Mouse (Mus musculus): Measurements from ENCODE around the gene Clip4. TPM values are rescaled to one million over a fixed set of nuclear protein-coding genes. Genes with fewer than 3 reads are reported as not detected.
"Not testable (repeated sequence)": the region's sequence is repeated elsewhere in the genome, so short reads cannot be mapped to it uniquely, and the experiment has no call there.

Gene Clip4
- polyA plus RNA-seq (2012; rRNA removed) = 16.7 and 18.0 TPM in 2 replicates

DNA sequence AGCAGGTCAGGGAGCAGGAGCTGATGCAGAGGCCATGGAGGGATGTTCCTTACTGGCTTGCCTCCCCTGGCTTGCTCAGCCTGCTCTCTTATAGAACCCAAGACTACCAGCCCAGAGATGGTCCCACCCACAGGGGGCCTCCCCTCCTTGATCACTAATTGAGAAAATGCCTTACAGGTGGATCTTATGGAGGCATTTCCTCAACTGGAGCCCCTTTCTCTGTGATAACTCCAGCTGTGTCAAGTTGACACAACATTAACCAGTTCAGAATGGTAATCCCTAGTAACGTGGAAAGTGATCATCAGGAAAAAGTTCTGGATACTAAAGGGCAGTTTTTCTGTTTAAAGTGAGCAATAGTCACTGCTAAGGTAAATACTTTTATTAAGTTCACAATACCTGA is at the start of gene Clip4:
Gene Clip4 (plus strand): TSS at position 301 of the 400 bp plus-strand sequence.
- DNase-seq (ENCODE audit: low read depth) = not testable (repeated sequence)

DNA sequence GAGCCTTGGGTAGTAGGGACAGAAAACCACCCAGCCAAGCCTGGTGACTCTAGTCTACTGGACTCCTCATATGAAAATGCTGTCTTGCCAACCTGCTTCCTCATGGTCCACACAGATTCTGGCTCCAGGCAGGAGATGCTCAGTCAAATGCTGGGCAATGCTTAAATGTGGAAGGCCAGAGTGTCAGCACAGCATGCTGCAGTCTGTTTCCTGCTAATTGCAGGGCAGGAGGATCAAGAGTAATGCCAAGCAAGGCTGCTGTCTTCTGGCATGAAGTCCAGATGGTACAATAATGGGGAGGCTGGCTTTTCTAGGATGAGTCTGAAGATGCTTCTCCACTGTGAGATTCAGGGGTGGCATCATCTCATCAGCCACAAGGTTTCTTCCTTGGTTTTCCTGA is 47.8 kb upstream of the Clip4 start:
- no peak for DNase-seq (ENCODE audit: low read depth)
- no peak for TF ChIP-seq CTCF (IDR thresholded peaks at IDR 0.05; ENCODE audit: borderline replicate concordance, extremely low read depth, insufficient read depth, insufficient read length)
- no peak for TF ChIP-seq POLR2A (IDR thresholded peaks at IDR 0.05; ENCODE audit: borderline replicate concordance, extremely low read depth, insufficient read depth, insufficient read length, poor library complexity, severe bottlenecking)

DNA sequence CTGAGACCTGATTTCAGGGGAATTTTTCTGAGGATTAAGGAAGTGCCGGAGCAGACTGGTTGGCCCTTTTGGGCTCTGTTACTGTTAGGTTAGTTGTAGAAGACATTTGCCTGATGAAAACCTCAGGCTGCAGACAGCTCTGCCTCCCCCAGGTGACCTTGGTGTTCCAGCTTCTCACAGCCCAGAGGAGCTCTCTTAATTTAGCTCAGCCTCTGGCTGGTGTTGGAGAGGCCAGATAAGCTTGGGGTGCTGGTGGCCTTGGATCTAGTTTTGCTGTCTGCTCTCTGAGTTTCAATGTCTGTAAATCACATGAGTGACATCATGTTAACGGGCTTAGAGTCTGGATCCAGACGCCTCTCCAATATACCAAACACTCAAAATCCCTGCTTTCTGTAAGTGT is 47.3 kb upstream of the Clip4 start:
- DNase-seq (ENCODE audit: low read depth) = no peak
- TF ChIP-seq POLR2A (IDR thresholded peaks at IDR 0.05; ENCODE audit: borderline replicate concordance, extremely low read depth, insufficient read depth, insufficient read length, poor library complexity, severe bottlenecking) (no peak), CTCF (IDR thresholded peaks at IDR 0.05; ENCODE audit: borderline replicate concordance, extremely low read depth, insufficient read depth, insufficient read length) (no peak)

DNA sequence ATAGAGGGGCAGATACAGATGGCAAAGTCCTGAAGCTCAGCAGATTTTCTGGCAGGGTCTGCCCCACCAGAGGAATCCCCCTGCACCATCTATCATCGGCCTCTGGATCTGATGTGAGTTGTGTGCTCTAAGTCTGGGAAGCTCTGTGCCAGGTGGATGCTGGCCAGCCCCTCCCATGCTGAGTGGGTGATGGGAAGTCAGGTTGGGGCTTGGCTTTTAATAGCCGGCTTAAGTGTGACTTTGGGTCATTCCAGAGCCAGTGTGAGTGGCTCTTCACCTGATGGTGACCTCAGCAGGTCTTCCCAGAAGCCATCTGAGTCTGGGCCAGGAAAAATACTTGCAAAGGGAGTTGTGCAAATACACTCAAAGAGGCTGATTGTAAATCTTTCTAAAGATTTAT is 37.6 kb upstream of the Clip4 start:
- DNase-seq (ENCODE audit: low read depth) = no peak
- TF ChIP-seq CTCF (IDR thresholded peaks at IDR 0.05; ENCODE audit: borderline replicate concordance, extremely low read depth, insufficient read depth, insufficient read length) (no peak), POLR2A (IDR thresholded peaks at IDR 0.05; ENCODE audit: borderline replicate concordance, extremely low read depth, insufficient read depth, insufficient read length, poor library complexity, severe bottlenecking) (no peak)

DNA sequence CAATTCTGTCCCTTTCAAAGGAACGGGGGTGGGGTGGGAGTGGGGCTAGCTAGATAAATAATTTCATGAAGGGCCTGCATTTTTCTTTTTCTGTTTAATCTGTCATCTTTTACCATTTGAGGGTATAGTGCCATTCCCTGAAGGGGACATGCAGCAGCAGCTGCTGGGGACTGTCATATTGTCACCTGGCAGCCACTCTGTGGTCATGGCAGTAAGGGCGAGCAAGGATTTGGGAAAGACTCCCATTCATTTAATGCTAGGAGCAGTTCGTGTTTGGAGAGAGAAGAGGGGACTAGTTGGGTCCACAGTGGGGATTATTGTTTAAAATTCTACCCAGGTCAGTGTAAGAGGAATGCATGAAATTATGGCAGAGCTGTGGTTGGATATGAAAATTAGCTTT is 31.8 kb upstream of the Clip4 start:
- no peak for DNase-seq (ENCODE audit: low read depth)
- TF ChIP-seq CTCF (IDR thresholded peaks at IDR 0.05; ENCODE audit: borderline replicate concordance, extremely low read depth, insufficient read depth, insufficient read length) (no peak), POLR2A (IDR thresholded peaks at IDR 0.05; ENCODE audit: borderline replicate concordance, extremely low read depth, insufficient read depth, insufficient read length, poor library complexity, severe bottlenecking) (no peak)

DNA sequence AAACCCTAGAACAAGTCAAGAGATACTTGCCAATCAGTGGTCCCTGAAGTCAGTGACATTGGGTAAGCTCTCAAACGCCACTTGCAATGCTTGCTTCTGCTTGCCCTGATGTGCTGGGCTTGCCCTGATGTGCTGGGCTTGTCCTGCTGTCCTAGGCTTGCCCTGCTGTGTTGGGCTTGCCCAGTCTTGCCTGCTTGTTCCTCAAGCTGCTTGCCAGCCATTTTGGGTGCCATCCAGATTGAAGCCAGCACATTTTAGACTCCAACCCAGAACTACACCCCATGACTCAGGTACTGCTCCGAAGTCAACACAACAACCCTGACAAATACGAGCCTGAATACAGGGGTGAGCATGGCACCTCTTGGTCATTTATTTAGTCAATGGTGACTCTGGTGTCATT is 26.1 kb upstream of the Clip4 start:
- TF ChIP-seq POLR2A (IDR thresholded peaks at IDR 0.05; ENCODE audit: borderline replicate concordance, extremely low read depth, insufficient read depth, insufficient read length, poor library complexity, severe bottlenecking) (no peak), CTCF (IDR thresholded peaks at IDR 0.05; ENCODE audit: borderline replicate concordance, extremely low read depth, insufficient read depth, insufficient read length) (no peak)
- DNase-seq (ENCODE audit: low read depth) = no peak

DNA sequence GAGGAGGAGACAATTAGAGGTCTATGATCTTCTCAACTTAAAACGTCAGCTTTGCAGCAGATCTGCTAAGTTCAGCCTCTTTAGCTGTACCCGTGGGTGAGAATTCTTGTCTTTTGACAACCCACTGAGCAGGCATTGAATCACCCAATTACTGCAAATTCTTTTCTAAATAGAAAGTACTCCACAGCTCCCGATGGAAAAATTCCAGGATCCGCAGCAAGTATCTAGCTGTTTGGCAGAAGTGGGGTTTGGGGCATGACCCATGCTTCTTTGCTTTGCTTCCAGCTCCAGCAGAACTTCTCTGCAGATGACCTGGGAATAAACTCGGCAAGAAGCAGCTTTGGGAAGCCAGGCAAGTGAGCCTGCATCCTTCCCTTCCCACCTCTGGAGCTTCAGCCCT is 25.3 kb upstream of the Clip4 start:
- peak; percentile 63 for DNase-seq (ENCODE audit: low read depth)
- TF ChIP-seq CTCF (IDR thresholded peaks at IDR 0.05; ENCODE audit: borderline replicate concordance, extremely low read depth, insufficient read depth, insufficient read length) (no peak), POLR2A (IDR thresholded peaks at IDR 0.05; ENCODE audit: borderline replicate concordance, extremely low read depth, insufficient read depth, insufficient read length, poor library complexity, severe bottlenecking) (no peak)

DNA sequence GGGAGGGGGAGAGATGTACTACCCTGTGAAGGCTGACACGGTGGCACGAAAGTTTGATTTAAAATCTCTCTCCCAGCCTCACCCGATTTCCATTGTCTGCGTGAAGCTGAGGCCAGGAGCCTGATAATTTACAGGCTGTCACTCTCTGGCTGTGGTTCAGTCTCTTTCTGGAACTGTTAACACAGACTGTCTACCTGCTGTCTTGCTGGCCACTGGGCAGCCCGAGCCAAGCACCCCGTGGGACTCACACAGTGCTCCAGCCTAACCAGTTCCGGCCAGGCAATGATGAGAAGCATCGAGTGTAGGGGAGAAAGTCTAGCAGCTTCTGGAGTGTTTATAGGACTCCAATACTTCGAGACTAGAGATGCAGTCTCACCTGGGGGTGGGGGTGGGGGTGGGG is 22.2 kb upstream of the Clip4 start:
- no peak for DNase-seq (ENCODE audit: low read depth)
- no peak for TF ChIP-seq CTCF (IDR thresholded peaks at IDR 0.05; ENCODE audit: borderline replicate concordance, extremely low read depth, insufficient read depth, insufficient read length)
- no peak for TF ChIP-seq POLR2A (IDR thresholded peaks at IDR 0.05; ENCODE audit: borderline replicate concordance, extremely low read depth, insufficient read depth, insufficient read length, poor library complexity, severe bottlenecking)

- no peak for TF ChIP-seq CTCF (IDR thresholded peaks at IDR 0.05; ENCODE audit: borderline replicate concordance, extremely low read depth, insufficient read depth, insufficient read length)
- no peak for TF ChIP-seq POLR2A (IDR thresholded peaks at IDR 0.05; ENCODE audit: borderline replicate concordance, extremely low read depth, insufficient read depth, insufficient read length, poor library complexity, severe bottlenecking)
- DNase-seq (ENCODE audit: low read depth) = no peak
Observed at GRCm38 (mm10) chr17:71747561-71747960, 20.7 kb upstream of the Clip4 start.

DNA sequence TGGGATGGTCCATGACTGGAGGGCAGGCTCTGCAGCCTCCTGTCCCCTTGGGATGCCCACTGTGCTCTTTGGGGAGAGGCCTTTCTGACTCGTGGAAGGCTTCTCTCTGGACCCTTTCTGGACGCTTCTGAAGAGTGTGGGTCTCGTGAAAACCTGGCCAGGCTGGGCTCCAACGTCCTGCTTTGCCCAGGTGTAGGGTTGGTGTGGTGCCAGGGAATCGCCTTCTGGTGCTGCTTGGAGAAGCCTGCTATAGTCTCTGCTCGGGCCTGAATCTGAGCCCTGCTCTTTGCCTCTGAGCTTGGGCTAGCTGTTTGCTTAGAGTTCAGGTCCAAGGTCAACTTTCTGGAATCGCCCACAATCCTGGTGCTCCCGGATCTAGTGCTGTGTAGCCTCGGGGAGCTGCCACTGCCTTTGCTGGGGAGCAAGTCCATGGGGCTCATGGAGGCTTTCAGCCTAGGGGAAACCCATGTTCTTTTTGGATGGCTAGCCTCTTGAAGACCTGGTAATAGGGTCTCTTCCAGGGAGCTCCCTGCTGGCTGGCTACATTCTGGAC is 18.6 kb upstream of the Clip4 start:
- DNase-seq (ENCODE audit: low read depth) = no peak
- no peak for TF ChIP-seq CTCF (IDR thresholded peaks at IDR 0.05; ENCODE audit: borderline replicate concordance, extremely low read depth, insufficient read depth, insufficient read length)
- TF ChIP-seq POLR2A (IDR thresholded peaks at IDR 0.05; ENCODE audit: borderline replicate concordance, extremely low read depth, insufficient read depth, insufficient read length, poor library complexity, severe bottlenecking) = no peak

- no peak for DNase-seq (ENCODE audit: low read depth)
- TF ChIP-seq POLR2A (IDR thresholded peaks at IDR 0.05; ENCODE audit: borderline replicate concordance, extremely low read depth, insufficient read depth, insufficient read length, poor library complexity, severe bottlenecking) = no peak
Observed at GRCm38 (mm10) chr17:71752831-71753230, 15.4 kb upstream of the Clip4 start, which contains the start of gene Pcare. TSS of gene Pcare (minus strand) at chr17:71752894.

- no peak for DNase-seq (ENCODE audit: low read depth)
- TF ChIP-seq POLR2A (IDR thresholded peaks at IDR 0.05; ENCODE audit: borderline replicate concordance, extremely low read depth, insufficient read depth, insufficient read length, poor library complexity, severe bottlenecking) (no peak), CTCF (IDR thresholded peaks at IDR 0.05; ENCODE audit: borderline replicate concordance, extremely low read depth, insufficient read depth, insufficient read length) (no peak)
Observed at GRCm38 (mm10) chr17:71760536-71760935, 7.7 kb upstream of the Clip4 start.

GRCm38 (mm10) chr17:71769564-71769963 is 1.3 kb downstream of the Clip4 start:
- TF ChIP-seq POLR2A (IDR thresholded peaks at IDR 0.05; ENCODE audit: borderline replicate concordance, extremely low read depth, insufficient read depth, insufficient read length, poor library complexity, severe bottlenecking) = no peak
- TF ChIP-seq CTCF (IDR thresholded peaks at IDR 0.05; ENCODE audit: borderline replicate concordance, extremely low read depth, insufficient read depth, insufficient read length) = no peak
- DNase-seq (ENCODE audit: low read depth) = peak; percentile 84
